Mouse (Mus musculus) olfactory bulb, adult 2 months (tissue): ENCODE measurements around the gene Emp1.

Source experiments
- CTCF ChIP-seq: fragments of 200-500 bp; IDR thresholded peaks from 2 replicates; pipeline ENCODE4 v1.5.1; 2012; ENCODE audit warnings: low read depth, mild to moderate bottlenecking, low read length, moderate library complexity; ENCODE audit not compliant: insufficient read depth
- POLR2A ChIP-seq: fragments of 200-500 bp; IDR thresholded peaks from 2 replicates; pipeline ENCODE4 v1.6.1; 2012; ENCODE audit warnings: mild to moderate bottlenecking, low read depth, low read length, moderate library complexity; ENCODE audit not compliant: insufficient read depth

DNA sequence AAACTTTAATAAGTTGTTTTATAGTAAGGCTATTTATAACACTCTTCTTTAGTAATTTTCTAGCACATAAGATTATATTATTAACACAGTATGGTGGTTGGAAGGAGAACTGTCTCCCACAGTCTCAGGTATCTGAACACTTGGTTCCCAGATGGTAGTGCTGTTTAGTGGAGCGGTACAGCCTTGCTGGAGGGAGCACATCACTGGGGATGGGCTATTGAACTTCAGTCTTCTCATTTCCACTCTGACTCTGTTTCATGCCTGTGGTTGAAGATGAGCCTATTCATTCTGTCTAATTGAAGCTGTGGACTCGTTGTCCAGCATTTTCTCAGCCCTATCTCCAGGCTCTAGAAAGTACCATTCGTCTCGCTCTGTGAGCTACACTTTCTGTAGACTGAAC is 7.4 kb upstream of the Emp1 start:
- TF ChIP-seq POLR2A, result no peak
- no peak for TF ChIP-seq CTCF
